Mouse (Mus musculus) Muller cell, postnatal 12 days (primary cell): ENCODE data around the gene Armc3.
"Not testable (repeated sequence)": the region's sequence is repeated elsewhere in the genome, so short reads cannot be mapped to it uniquely, and the experiment has no call there.

Experiments
- DNase-seq: peaks from one replicate; pipeline ENCODE4 v3.0.0-alpha.2; 2015; ENCODE audit errors: inconsistent ontology term

Gene Armc3

GRCm38 (mm10) chr2:19274583-19274982 is 75.5 kb downstream of the Armc3 start:
- DNase-seq: no peak

- DNase-seq: peak; percentile 71
Observed at GRCm38 (mm10) chr2:19275602-19276539, 76.8 kb downstream of the Armc3 start.

- no peak for DNase-seq
Observed at GRCm38 (mm10) chr2:19280331-19280730, 81.2 kb downstream of the Armc3 start.

GRCm38 (mm10) chr2:19292366-19292765 is 93.3 kb downstream of the Armc3 start:
- DNase-seq: no peak

- DNase-seq: no peak
Observed at GRCm38 (mm10) chr2:19300345-19301089, 101.4 kb downstream of the Armc3 start.

- DNase-seq: no peak
Observed at GRCm38 (mm10) chr2:19301251-19301650, 102.1 kb downstream of the Armc3 start.

GRCm38 (mm10) chr2:19303087-19303486 is 104.0 kb downstream of the Armc3 start:
- not testable (repeated sequence) for DNase-seq

GRCm38 (mm10) chr2:19310498-19310897 is 111.4 kb downstream of the Armc3 start:
- no peak for DNase-seq

- no peak for DNase-seq
Observed at GRCm38 (mm10) chr2:19316056-19316455, 117.0 kb downstream of the Armc3 start.

GRCm38 (mm10) chr2:19316691-19317090 is 117.6 kb downstream of the Armc3 start:
- no peak for DNase-seq

GRCm38 (mm10) chr2:19317151-19317812 is 118.2 kb downstream of the Armc3 start:
- DNase-seq: not testable (repeated sequence)

GRCm38 (mm10) chr2:19318499-19318898 is 119.4 kb downstream of the Armc3 start:
- no peak for DNase-seq

- no peak for DNase-seq
Observed at GRCm38 (mm10) chr2:19319284-19319683, 120.2 kb downstream of the Armc3 start.

- DNase-seq: no peak
Observed at GRCm38 (mm10) chr2:19322448-19322847, 123.3 kb downstream of the Armc3 start.

- no peak for DNase-seq
Observed at GRCm38 (mm10) chr2:19326376-19326775, 127.3 kb downstream of the Armc3 start.

- DNase-seq: no peak
Observed at GRCm38 (mm10) chr2:19327811-19328210, 128.7 kb downstream of the Armc3 start.

- no peak for DNase-seq
Observed at GRCm38 (mm10) chr2:19343901-19344635, 145.0 kb downstream of the Armc3 start.

- peak; percentile 81 for DNase-seq
Observed at GRCm38 (mm10) chr2:19344636-19345413, 145.7 kb downstream of the Armc3 start.

- DNase-seq: no peak
Observed at GRCm38 (mm10) chr2:19345414-19345964, 146.4 kb downstream of the Armc3 start.

- DNase-seq: no peak
Observed at GRCm38 (mm10) chr2:19348454-19348853, 149.4 kb downstream of the Armc3 start.
